Mouse (Mus musculus): ENCODE results near the gene Zcchc17.
A peak's percentile ranks its signal among the peaks of the same experiment; 100 is the strongest.

Zcchc17 gene

GRCm38 (mm10) chr4:130315771-130316527, 43.8 kb downstream of the Zcchc17 start:
- no peak for DNase-seq

GRCm38 (mm10) chr4:130313552-130313951, 46.2 kb downstream of the Zcchc17 start:
- no peak for DNase-seq

GRCm38 (mm10) chr4:130312526-130312925, 47.2 kb downstream of the Zcchc17 start:
- no peak for DNase-seq

- DNase-seq = no peak
Observed at GRCm38 (mm10) chr4:130309254-130309653, 50.5 kb downstream of the Zcchc17 start.

- no peak for DNase-seq
Observed at GRCm38 (mm10) chr4:130308231-130309081, 51.3 kb downstream of the Zcchc17 start, which contains the start of the genes Fabp3 and Gm10570. TSS of gene Fabp3 (plus strand) at chr4:130308595. TSS of gene Gm10570 (minus strand) at chr4:130308674.

GRCm38 (mm10) chr4:130307851-130308230, 51.9 kb downstream of the Zcchc17 start:
- DNase-seq = no peak

- no peak for DNase-seq
Observed at GRCm38 (mm10) chr4:130306796-130307630, 52.7 kb downstream of the Zcchc17 start.

- DNase-seq = no peak
Observed at GRCm38 (mm10) chr4:130304746-130305145, 55.0 kb downstream of the Zcchc17 start.

- DNase-seq = no peak
Observed at GRCm38 (mm10) chr4:130302285-130302870, 57.4 kb downstream of the Zcchc17 start.

GRCm38 (mm10) chr4:130299629-130300018, 60.1 kb downstream of the Zcchc17 start:
- DNase-seq = no peak

GRCm38 (mm10) chr4:130298877-130299628, 60.7 kb downstream of the Zcchc17 start:
- no peak for DNase-seq

GRCm38 (mm10) chr4:130297123-130297529, 62.6 kb downstream of the Zcchc17 start:
- no peak for DNase-seq

GRCm38 (mm10) chr4:130296243-130296965, 63.3 kb downstream of the Zcchc17 start:
- DNase-seq = no peak

GRCm38 (mm10) chr4:130295047-130295745, 64.5 kb downstream of the Zcchc17 start:
- no peak for DNase-seq

GRCm38 (mm10) chr4:130294513-130294912, 65.2 kb downstream of the Zcchc17 start:
- DNase-seq = no peak

- peak; percentile 83 for DNase-seq
Observed at GRCm38 (mm10) chr4:130292271-130292670, 67.5 kb downstream of the Zcchc17 start.

GRCm38 (mm10) chr4:130289824-130290223, 69.9 kb downstream of the Zcchc17 start:
- DNase-seq = no peak

GRCm38 (mm10) chr4:130286531-130286930, 73.2 kb downstream of the Zcchc17 start:
- no peak for DNase-seq

- DNase-seq = no peak
Observed at GRCm38 (mm10) chr4:130283826-130284225, 75.9 kb downstream of the Zcchc17 start.

GRCm38 (mm10) chr4:130282856-130283255, 76.9 kb downstream of the Zcchc17 start:
- DNase-seq = no peak

All from thymus, postnatal 4 days (tissue).